Mouse (Mus musculus) heart, postnatal 0 days (tissue): ENCODE measurements around the gene Nckap5. TPM values are rescaled to one million over a fixed set of nuclear protein-coding genes. Genes with fewer than 3 reads are reported as not detected.
"Not testable (repeated sequence)": the region's sequence is repeated elsewhere in the genome, so short reads cannot be mapped to it uniquely, and the experiment has no call there.

Experiments used
- ATAC-seq: fragments of 200-750 bp; cut with Nextera tagmentation; 2 replicates; pipeline ENCODE4 v1.8.0; 2017; ENCODE audit warnings: low read depth, moderate number of reproducible peaks, moderate library complexity; ENCODE audit not compliant: insufficient read depth
- DNase-seq: peaks from one replicate; pipeline ENCODE4 v3.0.0-alpha.2; 2016; ENCODE audit warnings: low spot score
- H3K27ac ChIP-seq: fragments of 300-500 bp; sonication (generic); 2 replicates; pipeline ENCODE4 v1.5.1; 2014; ENCODE audit warnings: low read depth, mild to moderate bottlenecking
- H3K27me3 ChIP-seq: fragments of 300-500 bp; sonication (generic); 2 replicates; pipeline ENCODE4 v1.6.1; 2014; ENCODE audit warnings: low read length, mixed read lengths; ENCODE audit not compliant: control insufficient read depth, insufficient read depth
- H3K36me3 ChIP-seq: fragments of 300-500 bp; sonication (generic); replicated peaks from 2 replicates; pipeline ENCODE4 v1.6.1; 2014; ENCODE audit warnings: low read length, mixed read lengths; ENCODE audit not compliant: control insufficient read depth, insufficient read depth
- H3K4me1 ChIP-seq: fragments of 300-500 bp; sonication (generic); 2 replicates; pipeline ENCODE4 v1.6.1; 2014; ENCODE audit warnings: antibody characterized with exemption; ENCODE audit not compliant: control insufficient read depth, insufficient read depth
- H3K4me2 ChIP-seq: fragments of 300-500 bp; sonication (generic); 2 replicates; pipeline ENCODE4 v1.6.1; 2014; ENCODE audit warnings: low read depth, mild to moderate bottlenecking, low read length, moderate library complexity
- H3K4me3 ChIP-seq: fragments of 300-500 bp; sonication (generic); 2 replicates; pipeline ENCODE4 v1.5.1; 2014; ENCODE audit warnings: low read depth, low read length
- H3K9ac ChIP-seq: fragments of 300-500 bp; sonication (generic); replicated peaks from 2 replicates; pipeline ENCODE4 v1.6.1; 2014; ENCODE audit warnings: low read depth, low read length, mixed read lengths
- H3K9me3 ChIP-seq: fragments of 300-500 bp; sonication (generic); replicated peaks from 2 replicates; pipeline ENCODE4 v1.6.1; 2016; ENCODE audit warnings: low read length; ENCODE audit not compliant: control insufficient read depth
- CTCF ChIP-seq: IDR thresholded peaks from 2 replicates; pipeline ENCODE4 v1.5.1; 2016; ENCODE audit warnings: antibody characterized with exemption, control low read depth, low read depth
- EP300 ChIP-seq: IDR thresholded peaks from 2 replicates; pipeline ENCODE4 v1.6.1; 2016; ENCODE audit warnings: antibody characterized with exemption, low read depth
- WGBS: fragments of 180-500 bp; shearing (Covaris S2); extraction: QIAGEN DNeasy Blood & Tissue Kit; methylation state at CpG from one replicate; pipeline ENCODE4 v1.1.7; 2014; 5-methylcytosine and 5-hydroxymethylcytosine counted together
- polyA plus RNA-seq: library from polyadenylated mRNA; unstranded; fragments of >200 nt; fragmentation: Nextera tagmentation; extraction: Ambion mirVana; gene quantifications from 2 replicates; pipeline ENCODE4 v1.2.1, GENCODE M21; 2015
- total RNA-seq: library from RNA; depleted of rRNA; stranded (reverse); fragments of >200 nt; gene quantifications from 2 replicates; pipeline ENCODE4 v1.2.3, GENCODE M21; 2014; ENCODE audit warnings: low replicate concordance

Nckap5 gene
- total and polyA plus RNA-seq, 2 experiments from 2014 or later = 4.6 to 14.5 TPM

- H3K9me3 ChIP-seq = no peaks in the 10 kb centered on the region
- H3K4me1 ChIP-seq = no peaks in the 10 kb centered on the region
- TF ChIP-seq CTCF (no peak), EP300 (no peak)
- no peak for DNase-seq
- ATAC-seq = no peak
- no peak overlapping the region for H3K27ac ChIP-seq
- no peaks in the 10 kb centered on the region for H3K27me3 ChIP-seq
- no peak overlapping the region for H3K4me3 ChIP-seq
- H3K9ac ChIP-seq = no peak overlapping the region
- WGBS = 28% methylated on average over 1 of the region's 1 CpGs
- H3K4me2 ChIP-seq = no peak overlapping the region
- H3K36me3 ChIP-seq = no peaks in the 10 kb centered on the region
Observed at GRCm38 (mm10) chr1:126129129-126129528, 701.5 kb downstream of the Nckap5 start.

- no peak for TF ChIP-seq CTCF
- no peak for TF ChIP-seq EP300
- H3K4me1 ChIP-seq = no peaks in the 10 kb centered on the region
- DNase-seq (no peak), ATAC-seq (no peak)
- H3K27ac ChIP-seq = no peak overlapping the region
- no peak overlapping the region for H3K4me3 ChIP-seq
- H3K36me3 ChIP-seq = 0 out of 2 replicates have a peak, but pooled peaks cover 3% of the 10 kb centered on the region
- WGBS = 64% methylated on average over 5 of the region's 5 CpGs
- H3K9ac ChIP-seq = no peak overlapping the region
- no peaks in the 10 kb centered on the region for H3K27me3 ChIP-seq
- no peak overlapping the region for H3K4me2 ChIP-seq
- no peaks in the 10 kb centered on the region for H3K9me3 ChIP-seq
Observed at GRCm38 (mm10) chr1:126123111-126123510, 707.5 kb downstream of the Nckap5 start.

- Histone ChIP-seq H3K27ac (no peak overlapping the region), H3K27me3 (no peaks in the 10 kb centered on the region), H3K9ac (no peak overlapping the region), H3K4me2 (no peak overlapping the region), H3K4me1 (no peaks in the 10 kb centered on the region), H3K9me3 (no peaks in the 10 kb centered on the region), H3K4me3 (no peak overlapping the region), H3K36me3 (0 out of 2 replicates have a peak, but pooled peaks cover 3% of the 10 kb centered on the region)
- ATAC-seq (no peak), DNase-seq (no peak)
- no peak for TF ChIP-seq EP300
- no peak for TF ChIP-seq CTCF
- 71% methylated on average over 8 of the region's 8 CpGs for WGBS
Observed at GRCm38 (mm10) chr1:126120506-126120905, 710.1 kb downstream of the Nckap5 start.

GRCm38 (mm10) chr1:126116034-126116433 is 714.6 kb downstream of the Nckap5 start:
- ATAC-seq = no peak

GRCm38 (mm10) chr1:126105673-126106256 is 724.8 kb downstream of the Nckap5 start:
- 86% methylated on average over 3 of the region's 3 CpGs for WGBS
- no peak overlapping the region for H3K4me3 ChIP-seq
- no peak overlapping the region for H3K27ac ChIP-seq
- no peaks in the 10 kb centered on the region for H3K27me3 ChIP-seq
- no peak for ATAC-seq
- no peaks in the 10 kb centered on the region for H3K36me3 ChIP-seq
- DNase-seq = no peak
- H3K9me3 ChIP-seq = no peaks in the 10 kb centered on the region
- no peak overlapping the region for H3K4me2 ChIP-seq
- H3K9ac ChIP-seq = no peak overlapping the region
- TF ChIP-seq CTCF (no peak), EP300 (no peak)
- H3K4me1 ChIP-seq = no peaks in the 10 kb centered on the region

More at GRCm38 (mm10) chr1:126116034-126116433, 714.6 kb downstream of the Nckap5 start:
- Histone ChIP-seq H3K4me1 (no peaks in the 10 kb centered on the region), H3K9ac (no peak overlapping the region), H3K27me3 (no peaks in the 10 kb centered on the region), H3K4me2 (no peak overlapping the region), H3K36me3 (no peaks in the 10 kb centered on the region), H3K4me3 (no peak overlapping the region), H3K9me3 (no peaks in the 10 kb centered on the region), H3K27ac (no peak overlapping the region)
- WGBS = 71% methylated on average over 3 of the region's 3 CpGs
- DNase-seq = no peak
- TF ChIP-seq EP300 (no peak), CTCF (no peak)

- no peak for DNase-seq
- ATAC-seq = no peak
- no peaks in the 10 kb centered on the region for H3K4me1 ChIP-seq
- WGBS = 58% methylated on average over 4 of the region's 4 CpGs
- no peak overlapping the region for H3K4me3 ChIP-seq
- H3K9me3 ChIP-seq = no peaks in the 10 kb centered on the region
- H3K36me3 ChIP-seq = no peaks in the 10 kb centered on the region
- H3K4me2 ChIP-seq = no peak overlapping the region
- H3K9ac ChIP-seq = no peak overlapping the region
- H3K27ac ChIP-seq = no peak overlapping the region
- TF ChIP-seq CTCF (no peak), EP300 (no peak)
- no peaks in the 10 kb centered on the region for H3K27me3 ChIP-seq
Observed at GRCm38 (mm10) chr1:126094346-126094745, 736.3 kb downstream of the Nckap5 start.

- not testable (repeated sequence) for H3K9me3 ChIP-seq, H3K9ac ChIP-seq, H3K36me3 ChIP-seq, H3K27ac ChIP-seq, H3K4me2 ChIP-seq, H3K4me1 ChIP-seq, ATAC-seq, DNase-seq, H3K27me3 ChIP-seq, H3K4me3 ChIP-seq
- 88% methylated on average over 2 of the region's 2 CpGs for WGBS
Observed at GRCm38 (mm10) chr1:126091979-126092378, 738.6 kb downstream of the Nckap5 start.
